Comparison of ENCODE assay signal across 17 mouse cellular contexts in genomic region chr9:98346240-98346639, GRCm38 (mm10).
"Had no signal": no experiment of that assay in that cellular context is flagged by ENCODE, and none has a peak within 500 bp of the region (broad histone marks: within the 10 kb centered on the region; RNA-seq: fewer than 3 reads in every experiment).

No protein-coding gene starts in this region.

- ATAC-seq: liver, postnatal 0 days; lung, postnatal 0 days; midbrain, embryonic 15.5 days had no signal

- H3K27me3 ChIP-seq: liver, embryonic 13.5 days; liver, embryonic 15.5 days; lung, embryonic 15.5 days; megakaryocyte, embryonic 14.5 days; midbrain, embryonic 12.5 days; midbrain, embryonic 15.5 days; neural tube, embryonic 12.5 days; stomach, embryonic 15.5 days had no signal

- DNase-seq: liver, embryonic 13.5 days; liver, postnatal 0 days; lung, adult 2 months; right cerebral cortex, postnatal 14 days; thymus, adult 2 months; thymus, postnatal 25 days; thymus, postnatal 4 days had no signal

- H3K4me2 ChIP-seq: liver, embryonic 13.5 days; liver, embryonic 15.5 days; lung, embryonic 15.5 days; midbrain, embryonic 12.5 days; midbrain, embryonic 15.5 days; neural tube, embryonic 12.5 days; stomach, embryonic 15.5 days had no signal

- H3K4me3 ChIP-seq: liver, embryonic 13.5 days; liver, embryonic 15.5 days; lung, embryonic 15.5 days; megakaryocyte, embryonic 14.5 days; midbrain, embryonic 12.5 days; midbrain, embryonic 15.5 days; neural tube, embryonic 12.5 days; stomach, embryonic 15.5 days had no signal

- H3K4me1 ChIP-seq: liver, embryonic 15.5 days; lung, embryonic 15.5 days had no signal

- H3K9ac ChIP-seq: liver, embryonic 13.5 days; liver, embryonic 15.5 days; liver, postnatal 0 days; lung, embryonic 15.5 days; midbrain, embryonic 12.5 days; midbrain, embryonic 15.5 days; neural tube, embryonic 12.5 days; stomach, embryonic 15.5 days had no signal

- H3K9me3 ChIP-seq: liver, embryonic 13.5 days; liver, embryonic 15.5 days; lung, embryonic 15.5 days; megakaryocyte, embryonic 14.5 days; midbrain, embryonic 12.5 days; midbrain, embryonic 15.5 days; neural tube, embryonic 12.5 days; stomach, embryonic 15.5 days had no signal

- H3K36me3 ChIP-seq: lung, embryonic 15.5 days; midbrain, embryonic 12.5 days; midbrain, embryonic 15.5 days; neural tube, embryonic 12.5 days; stomach, embryonic 15.5 days had no signal

- H3K27ac ChIP-seq: liver, embryonic 13.5 days; liver, embryonic 15.5 days; lung, embryonic 15.5 days; macrophage; midbrain, embryonic 12.5 days; midbrain, embryonic 15.5 days; neural tube, embryonic 12.5 days; stomach, embryonic 15.5 days; stomach, postnatal 0 days had no signal
